Mouse (Mus musculus): ENCODE measurements around the gene Fbxw11.

Gene Fbxw11

GRCm38 (mm10) chr11:32751863-32752594 is 109.5 kb downstream of the Fbxw11 start:
- no peak for DNase-seq (ENCODE audit: low spot score in 2 of 2)

- DNase-seq (ENCODE audit: low spot score in 2 of 2), result no peak
These were observed 110.0 kb downstream of the Fbxw11 start for GRCm38 (mm10) chr11:32752595-32752885.

- no peak for DNase-seq (ENCODE audit: low spot score in 2 of 2)
These were observed 110.8 kb downstream of the Fbxw11 start for GRCm38 (mm10) chr11:32753358-32753757.

- DNase-seq (ENCODE audit: low spot score in 2 of 2), result no peak
These were observed 120.2 kb downstream of the Fbxw11 start for GRCm38 (mm10) chr11:32762773-32763172.

- DNase-seq (ENCODE audit: low spot score in 2 of 2), result no peak
These were observed 125.1 kb downstream of the Fbxw11 start for GRCm38 (mm10) chr11:32767496-32768230.

GRCm38 (mm10) chr11:32768642-32769343 is 126.3 kb downstream of the Fbxw11 start:
- no peak for DNase-seq (ENCODE audit: low spot score in 2 of 2)

GRCm38 (mm10) chr11:32780747-32781536 is 138.4 kb downstream of the Fbxw11 start:
- DNase-seq (ENCODE audit: low spot score in 2 of 2), result peak; percentile 15 to 43

GRCm38 (mm10) chr11:32781633-32782404 is 139.3 kb downstream of the Fbxw11 start:
- peak in 1 of 2 experiments; percentile 20 for DNase-seq (ENCODE audit: low spot score in 2 of 2)

GRCm38 (mm10) chr11:32782724-32783123 is 140.2 kb downstream of the Fbxw11 start:
- DNase-seq (ENCODE audit: low spot score in 2 of 2), result no peak

- DNase-seq (ENCODE audit: low spot score in 2 of 2), result no peak
These were observed 143.1 kb downstream of the Fbxw11 start for GRCm38 (mm10) chr11:32785591-32786147.

- no peak for DNase-seq (ENCODE audit: low spot score in 2 of 2)
These were observed 143.7 kb downstream of the Fbxw11 start for GRCm38 (mm10) chr11:32786201-32786600.

GRCm38 (mm10) chr11:32794759-32795445 is 152.4 kb downstream of the Fbxw11 start:
- DNase-seq (ENCODE audit: low spot score in 2 of 2), result no peak

All from right cerebral cortex, adult 2 months (tissue).